ENCODE assay signal across 9 mouse cellular contexts in the genomic region with DNA sequence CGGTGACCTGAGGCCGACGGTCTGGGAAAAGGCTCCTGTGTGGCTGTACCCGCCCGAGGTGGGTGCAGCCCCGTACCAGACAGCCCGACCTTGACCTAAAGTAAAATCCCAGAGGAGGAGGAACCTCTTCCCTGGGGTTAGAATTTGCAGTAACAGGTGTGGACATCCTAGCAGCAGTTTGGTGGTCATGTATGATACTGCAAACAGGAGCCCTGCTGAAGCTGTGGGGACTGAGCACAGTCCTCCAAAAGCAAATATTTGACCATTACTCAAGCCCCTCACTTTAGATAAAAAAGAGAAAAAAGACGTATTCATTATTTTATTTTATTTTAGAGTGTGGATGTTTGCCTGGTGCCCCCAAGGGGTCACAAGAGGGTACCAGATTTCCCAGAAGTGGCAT. TPM values are rescaled to one million over a fixed set of nuclear protein-coding genes. Genes with fewer than 3 reads are reported as not detected.
DNase-seq lines count a peak whose midpoint lies in the region; ATAC-seq and TF ChIP-seq lines count a peak whose summit lies in the region.
"Had no signal": no experiment of that assay in that cellular context is flagged by ENCODE, and none has a peak within 500 bp of the region (broad histone marks: within the 10 kb centered on the region; RNA-seq: fewer than 3 reads in every experiment).

No protein-coding gene starts in this region.

- no peak for ATAC-seq in hindbrain, embryonic 14.5 days (ENCODE audit: low FRiP score)
- ATAC-seq in midbrain, embryonic 14.5 days (ENCODE audit: low FRiP score, low TSS enrichment): no peak
- no peak for ATAC-seq in megakaryocyte progenitor cell, adult 5-6 weeks (replicated peaks; ENCODE audit: poor library complexity)

- DNase-seq in kidney, adult 2 months: no peak
- no peak for DNase-seq in kidney, postnatal 4 days
- no peak for DNase-seq in hindbrain, embryonic 14.5 days (ENCODE audit: low spot score)
- DNase-seq in midbrain, embryonic 14.5 days: no peak
- no peak for DNase-seq in layer of hippocampus, postnatal 36 days
- no peak for DNase-seq in right cerebral cortex, postnatal 10 days (ENCODE audit: low spot score in 2 of 2)

- TF ChIP-seq POLR2A in kidney, adult 2 months (IDR thresholded peaks at IDR 0.05; ENCODE audit: low read depth, low read length): no peak
- no peak for TF ChIP-seq POLR2A in bone marrow macrophage, adult 2 months (IDR thresholded peaks at IDR 0.05; ENCODE audit: borderline replicate concordance, low read depth, low read length)

- TF ChIP-seq CTCF in kidney, adult 2 months (conservative IDR thresholded peaks at IDR 0.05; ENCODE audit: insufficient read depth, insufficient read length, low read depth, low read length): no peak
- no peak for TF ChIP-seq CTCF in bone marrow macrophage, adult 2 months (IDR thresholded peaks at IDR 0.05; ENCODE audit: low read depth, low read length)

- H3K27ac ChIP-seq in kidney, adult 2 months (ENCODE audit: insufficient read depth, low read depth, low read length): peak overlapping the region; percentile 19; the same call in 1 of the 2 replicates
- H3K27ac ChIP-seq in bone marrow macrophage, adult 2 months (ENCODE audit: insufficient read depth, low read depth, low read length): peak overlapping the region; percentile 74
- no peak overlapping the region for H3K27ac ChIP-seq in hindbrain, embryonic 14.5 days
- peak overlapping the region; percentile 67 for H3K27ac ChIP-seq in midbrain, embryonic 14.5 days (replicated peaks; ENCODE audit: low read depth, low read length)

- H3K27me3 ChIP-seq in kidney, adult 2 months (replicated peaks; ENCODE audit: control insufficient read depth, insufficient read depth, low read length): no peaks in the 10 kb centered on the region
- no peaks in the 10 kb centered on the region for H3K27me3 ChIP-seq in hindbrain, embryonic 14.5 days (ENCODE audit: control insufficient read depth, insufficient read depth, low read length)
- H3K27me3 ChIP-seq in midbrain, embryonic 14.5 days (ENCODE audit: control insufficient read depth, insufficient read depth, low read length): no peaks in the 10 kb centered on the region
- H3K27me3 ChIP-seq: Patski had no signal

- peak overlapping the region; percentile 73 for H3K4me3 ChIP-seq in kidney, adult 2 months (ENCODE audit: insufficient read depth, low read depth, low read length)
- H3K4me3 ChIP-seq in bone marrow macrophage, adult 2 months (ENCODE audit: insufficient read depth, low read length): peak overlapping the region; percentile 85
- H3K4me3 ChIP-seq in hindbrain, embryonic 14.5 days (replicated peaks; ENCODE audit: low read length): peak overlapping the region; percentile 92
- peak overlapping the region; percentile 71 for H3K4me3 ChIP-seq in midbrain, embryonic 14.5 days (replicated peaks; ENCODE audit: low read depth, low read length)

- peaks cover 24% of the 10 kb centered on the region for H3K4me1 ChIP-seq in kidney, adult 2 months (ENCODE audit: control insufficient read depth, insufficient read depth, low read length)
- H3K4me1 ChIP-seq in bone marrow macrophage, adult 2 months (ENCODE audit: control insufficient read depth, insufficient read depth, low read length): peaks cover 42% of the 10 kb centered on the region
- H3K4me1 ChIP-seq in hindbrain, embryonic 14.5 days (replicated peaks; ENCODE audit: control insufficient read depth, insufficient read depth, low read length): peaks cover 13% of the 10 kb centered on the region
- peaks cover 18% of the 10 kb centered on the region for H3K4me1 ChIP-seq in midbrain, embryonic 14.5 days (ENCODE audit: control insufficient read depth, insufficient read depth, low read length)

- no peaks in the 10 kb centered on the region for H3K9me3 ChIP-seq in hindbrain, embryonic 14.5 days (ENCODE audit: control insufficient read depth, low read length)
- H3K9me3 ChIP-seq in midbrain, embryonic 14.5 days (ENCODE audit: control insufficient read depth, low read length): no peaks in the 10 kb centered on the region

- no peaks in the 10 kb centered on the region for H3K36me3 ChIP-seq in kidney, adult 2 months (ENCODE audit: control insufficient read depth, insufficient read depth, low read length)
- peaks cover 30% of the 10 kb centered on the region for H3K36me3 ChIP-seq in hindbrain, embryonic 14.5 days (replicated peaks; ENCODE audit: control insufficient read depth, insufficient read depth)
- H3K36me3 ChIP-seq in midbrain, embryonic 14.5 days (ENCODE audit: control insufficient read depth, insufficient read depth, low read length): peaks cover 33% of the 10 kb centered on the region

- peak overlapping the region; percentile 96 for H3K9ac ChIP-seq in hindbrain, embryonic 14.5 days
- H3K9ac ChIP-seq in midbrain, embryonic 14.5 days (replicated peaks; ENCODE audit: low read length): peak overlapping the region; percentile 73

- peak overlapping the region; percentile 94 for H3K4me2 ChIP-seq in hindbrain, embryonic 14.5 days (replicated peaks)
- peak overlapping the region; percentile 94 for H3K4me2 ChIP-seq in midbrain, embryonic 14.5 days (ENCODE audit: low read length)

- 6% methylated on average over 8 of the region's 8 CpGs for WGBS in kidney, adult 2 months
- 4% methylated on average over 8 of the region's 8 CpGs for WGBS in hindbrain, embryonic 14.5 days
- 6% methylated on average over 8 of the region's 8 CpGs for WGBS in midbrain, embryonic 14.5 days

RNA-seq across cellular contexts. Expression of a gene that starts 37.7 kb away (rescaled TPM):
- polyA plus RNA-seq in kidney, adult 2 months (2012; rRNA removed): 49.1 and 52.2 TPM in 2 replicates
- polyA plus RNA-seq in bone marrow macrophage, adult 2 months (2012; ENCODE audit: insufficient read depth, insufficient read length, missing spikeins): 122 and 132 TPM in 2 replicates
- 41.2 and 41.9 TPM in 2 replicates for polyA plus RNA-seq in hindbrain, embryonic 14.5 days (2014; fragmentation: Nextera tagmentation; extraction: Ambion mirVana)
- 48.7 and 58.1 TPM in 2 replicates for polyA plus RNA-seq in midbrain, embryonic 14.5 days (2014; fragmentation: Nextera tagmentation; extraction: Ambion mirVana)
- total RNA-seq in layer of hippocampus, postnatal 36 days (2021): 100 to 1,000 TPM; 227 to 241 TPM
- 9.8 and 11.7 TPM in 2 replicates for total RNA-seq in megakaryocyte progenitor cell, adult 5-6 weeks (2015)
- 11.4 and 12.9 TPM in 2 replicates for total RNA-seq in megakaryocyte progenitor cell, adult 5-6 weeks (2017)
